Mouse (Mus musculus): ENCODE measurements at regions not wholly inside any gene's neighbourhood (a gene's known extent, or its start where the extent isn't known, plus 50 kb on each side); places are given as distances from the start of the nearest gene placed in this dataset.
A peak's percentile ranks its signal among the peaks of the same experiment; 100 is the strongest.
"Not testable (repeated sequence)": the region's sequence is repeated elsewhere in the genome, so short reads cannot be mapped to it uniquely, and the experiment has no call there.

DNA sequence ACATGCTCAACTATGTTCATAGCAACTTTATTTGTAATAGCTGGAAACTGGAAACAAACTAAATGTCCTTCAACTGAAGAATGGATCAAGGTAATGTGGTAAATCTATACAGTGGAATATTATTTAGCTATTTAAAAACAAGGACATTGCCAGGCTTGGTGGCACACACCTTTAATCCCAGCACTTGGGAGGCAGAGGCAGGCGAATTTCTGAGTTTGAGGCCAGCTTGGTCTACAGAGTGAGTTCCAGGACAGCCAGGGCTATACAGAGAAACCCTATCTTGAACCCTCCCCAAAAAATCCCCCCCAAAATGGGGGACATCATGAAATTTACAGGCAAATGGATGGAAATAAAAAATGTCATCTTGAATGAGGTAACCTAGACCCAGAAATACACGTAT is 213.6 kb downstream of the Gm31371 start:
- H3K4me2 ChIP-seq (ENCODE audit: low read length); H3K4me1 ChIP-seq (replicated peaks; ENCODE audit: insufficient read depth, low read length); H3K9me3 ChIP-seq (replicated peaks; ENCODE audit: low read length); ATAC-seq (replicated peaks; ENCODE audit: low FRiP score, low read depth); H3K36me3 ChIP-seq (ENCODE audit: insufficient read depth, low read length); H3K4me3 ChIP-seq (replicated peaks; ENCODE audit: low read depth, low read length); DNase-seq (ENCODE audit: low spot score); H3K9ac ChIP-seq (ENCODE audit: low read depth, low read length); H3K27me3 ChIP-seq (ENCODE audit: insufficient read depth, low read length); H3K27ac ChIP-seq: not testable (repeated sequence)
- 69% methylated on average over 2 of the region's 2 CpGs for WGBS

DNA sequence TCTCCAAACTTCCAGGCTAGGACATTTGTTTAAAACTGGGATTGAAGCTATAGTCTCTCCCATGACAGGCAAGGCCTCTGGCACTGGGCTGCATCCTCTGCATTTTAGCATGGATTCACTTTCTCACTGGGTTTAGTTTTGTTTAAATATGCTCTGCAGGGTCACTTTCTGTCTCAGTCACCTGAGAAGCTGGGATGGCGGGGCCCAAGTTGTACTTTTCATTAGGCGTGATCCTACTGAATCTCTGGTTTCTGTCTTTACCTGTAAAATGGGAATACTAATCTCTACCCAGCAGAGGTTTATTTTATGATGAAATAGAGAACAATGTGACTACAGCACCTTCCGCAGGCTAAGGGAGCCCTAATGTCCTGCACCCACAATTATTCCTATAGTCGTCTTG is 216.4 kb downstream of the Gm31371 start:
- not testable (repeated sequence) for H3K27me3 ChIP-seq (ENCODE audit: insufficient read depth, low read length); H3K36me3 ChIP-seq (ENCODE audit: insufficient read depth, low read length); ATAC-seq (replicated peaks; ENCODE audit: low FRiP score, low read depth); H3K4me3 ChIP-seq (replicated peaks; ENCODE audit: low read depth, low read length); H3K9me3 ChIP-seq (replicated peaks; ENCODE audit: low read length); H3K4me2 ChIP-seq (ENCODE audit: low read length); H3K27ac ChIP-seq; H3K9ac ChIP-seq (ENCODE audit: low read depth, low read length); DNase-seq (ENCODE audit: low spot score); H3K4me1 ChIP-seq (replicated peaks; ENCODE audit: insufficient read depth, low read length)
- 73% methylated on average over 4 of the region's 4 CpGs for WGBS

DNA sequence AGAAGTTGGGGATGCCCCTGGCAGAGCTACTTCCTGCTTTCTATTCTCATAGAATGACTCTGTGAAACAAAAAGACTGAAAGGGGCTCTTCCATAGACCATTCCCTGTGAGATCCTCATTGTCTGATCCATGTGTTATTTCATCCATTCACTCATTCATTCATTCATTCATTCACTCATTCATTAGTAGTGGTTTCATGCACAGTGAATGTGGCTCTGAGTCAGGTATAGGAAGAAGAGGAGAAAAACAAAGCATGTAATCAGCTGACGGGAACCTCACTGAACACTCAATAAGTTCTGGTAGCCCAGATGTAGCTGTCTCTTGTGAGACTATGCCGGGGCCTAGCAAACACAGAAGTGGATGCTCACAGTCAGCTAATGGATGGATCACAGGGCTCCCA is 217.0 kb downstream of the Gm31371 start:
- H3K4me1 ChIP-seq (replicated peaks; ENCODE audit: insufficient read depth, low read length); DNase-seq (ENCODE audit: low spot score): not testable (repeated sequence)

DNA sequence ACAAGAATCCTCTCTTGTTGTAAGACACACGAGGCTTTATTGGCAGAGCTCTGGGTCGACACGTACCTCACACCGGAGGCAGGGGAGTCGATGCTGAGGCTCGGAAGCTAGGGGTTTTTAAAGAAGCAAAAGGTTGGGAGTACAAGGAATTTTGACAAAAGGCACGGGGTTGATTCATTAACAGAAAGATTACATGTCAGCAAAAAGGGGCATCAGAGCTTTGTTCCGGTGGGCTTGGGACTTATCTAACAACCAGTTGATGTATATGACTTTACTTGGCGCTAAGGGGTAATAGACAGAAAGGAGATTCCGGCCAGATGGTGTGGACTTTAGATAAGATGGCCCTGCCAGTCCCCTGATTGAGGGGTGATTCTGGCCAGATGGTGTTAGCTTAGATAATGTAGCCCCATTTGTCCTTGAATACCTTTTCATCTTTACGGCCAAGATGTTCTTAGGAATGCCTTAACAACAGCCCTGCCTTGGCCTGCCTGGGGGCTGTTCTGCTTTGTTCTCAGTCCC is 218.3 kb downstream of the Gm31371 start:
- not testable (repeated sequence) for H3K27ac ChIP-seq; H3K4me3 ChIP-seq (replicated peaks; ENCODE audit: low read depth, low read length); H3K9me3 ChIP-seq (replicated peaks; ENCODE audit: low read length); H3K9ac ChIP-seq (ENCODE audit: low read depth, low read length); DNase-seq (ENCODE audit: low spot score); H3K4me2 ChIP-seq (ENCODE audit: low read length); H3K27me3 ChIP-seq (ENCODE audit: insufficient read depth, low read length); H3K36me3 ChIP-seq (ENCODE audit: insufficient read depth, low read length); H3K4me1 ChIP-seq (replicated peaks; ENCODE audit: insufficient read depth, low read length); ATAC-seq (replicated peaks; ENCODE audit: low FRiP score, low read depth)
- WGBS, result 93% methylated on average over 8 of the region's 11 CpGs

More for the DNA sequence above, 217.0 kb downstream of the Gm31371 start:
- 92% methylated on average over 2 of the region's 2 CpGs for WGBS
- not testable (repeated sequence) for H3K4me3 ChIP-seq (replicated peaks; ENCODE audit: low read depth, low read length); ATAC-seq (replicated peaks; ENCODE audit: low FRiP score, low read depth); H3K4me2 ChIP-seq (ENCODE audit: low read length); H3K9ac ChIP-seq (ENCODE audit: low read depth, low read length); H3K9me3 ChIP-seq (replicated peaks; ENCODE audit: low read length); H3K27ac ChIP-seq; H3K36me3 ChIP-seq (ENCODE audit: insufficient read depth, low read length); H3K27me3 ChIP-seq (ENCODE audit: insufficient read depth, low read length)

GRCm38 (mm10) chr8:20122067-20122925 is 219.1 kb downstream of the Gm31371 start:
- peak overlapping the region; percentile 34 for H3K4me2 ChIP-seq (ENCODE audit: low read length)
- peak; percentile 72 for TF ChIP-seq CTCF (IDR thresholded peaks at IDR 0.05; ENCODE audit: low read depth)

DNA sequence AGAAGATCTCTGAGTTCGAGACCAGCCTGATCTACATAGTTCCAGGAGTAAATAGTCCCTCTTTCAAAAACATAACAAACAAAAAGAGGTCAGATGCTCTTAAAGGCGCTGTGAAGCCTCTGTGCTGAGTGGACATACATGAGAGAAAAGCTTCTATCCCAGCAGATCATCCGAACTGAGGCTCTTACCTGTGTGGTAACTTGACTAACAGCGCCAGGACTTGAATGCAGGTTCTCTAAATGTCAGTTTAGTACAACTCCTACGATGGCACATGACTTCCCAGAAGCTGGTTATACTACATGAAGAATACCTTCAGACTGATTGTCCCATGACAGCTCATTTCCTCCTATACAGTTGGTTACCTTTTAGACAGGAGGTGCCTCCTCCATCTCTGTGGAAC is 220.4 kb downstream of the Gm31371 start:
- H3K36me3 ChIP-seq (ENCODE audit: insufficient read depth, low read length); ATAC-seq (replicated peaks; ENCODE audit: low FRiP score, low read depth); DNase-seq (ENCODE audit: low spot score); H3K4me1 ChIP-seq (replicated peaks; ENCODE audit: insufficient read depth, low read length); H3K4me2 ChIP-seq (ENCODE audit: low read length); H3K9me3 ChIP-seq (replicated peaks; ENCODE audit: low read length); H3K4me3 ChIP-seq (replicated peaks; ENCODE audit: low read depth, low read length); H3K27ac ChIP-seq; H3K9ac ChIP-seq (ENCODE audit: low read depth, low read length); H3K27me3 ChIP-seq (ENCODE audit: insufficient read depth, low read length): not testable (repeated sequence)
- 92% methylated on average over 5 of the region's 5 CpGs for WGBS

More at GRCm38 (mm10) chr8:20122067-20122925, 219.1 kb downstream of the Gm31371 start:
- H3K9me3 ChIP-seq (replicated peaks; ENCODE audit: low read length); H3K4me1 ChIP-seq (replicated peaks; ENCODE audit: insufficient read depth, low read length); H3K27me3 ChIP-seq (ENCODE audit: insufficient read depth, low read length); H3K36me3 ChIP-seq (ENCODE audit: insufficient read depth, low read length): not testable (repeated sequence)
- H3K27ac ChIP-seq, result peak overlapping the region; percentile 72
- peak overlapping the region; percentile 75 for H3K9ac ChIP-seq (ENCODE audit: low read depth, low read length)
- peak; percentile 96 for DNase-seq (ENCODE audit: low spot score)
- ATAC-seq (replicated peaks; ENCODE audit: low FRiP score, low read depth), result peak; percentile 100
- 15% methylated on average over 60 of the region's 72 CpGs for WGBS
- H3K4me3 ChIP-seq (replicated peaks; ENCODE audit: low read depth, low read length), result peak overlapping the region; percentile 53

GRCm38 (mm10) chr8:20135626-20136025 is 227.4 kb downstream of the Gm15319 start:
- H3K9me3 ChIP-seq (replicated peaks; ENCODE audit: low read length); H3K36me3 ChIP-seq (ENCODE audit: insufficient read depth, low read length); H3K9ac ChIP-seq (ENCODE audit: low read depth, low read length); DNase-seq (ENCODE audit: low spot score); H3K27me3 ChIP-seq (ENCODE audit: insufficient read depth, low read length); H3K4me3 ChIP-seq (replicated peaks; ENCODE audit: low read depth, low read length); H3K27ac ChIP-seq; H3K4me2 ChIP-seq (ENCODE audit: low read length); H3K4me1 ChIP-seq (replicated peaks; ENCODE audit: insufficient read depth, low read length); ATAC-seq (replicated peaks; ENCODE audit: low FRiP score, low read depth): not testable (repeated sequence)
- WGBS, result no CpG with 5 or more reads among the region's 1 CpGs

DNA sequence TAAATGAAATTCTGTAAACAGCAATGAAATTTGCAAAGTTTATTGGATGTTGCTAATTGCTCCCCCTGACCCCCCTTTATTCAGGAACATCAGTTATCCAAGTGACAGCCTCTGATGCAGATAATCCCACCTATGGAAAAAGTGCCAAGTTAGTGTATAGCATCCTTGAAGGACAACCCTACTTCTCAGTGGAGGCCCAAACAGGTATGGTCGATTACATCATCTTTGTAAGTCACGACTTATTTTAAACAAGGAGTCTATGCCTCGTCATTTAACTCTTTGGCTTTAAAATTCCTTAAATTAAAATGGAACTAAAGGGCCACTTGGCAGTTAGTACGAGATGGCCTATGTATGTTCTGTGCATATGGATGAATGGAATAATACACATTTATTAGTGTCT is 217.6 kb downstream of the Gm15319 start:
- ATAC-seq (replicated peaks; ENCODE audit: low FRiP score, low read depth); H3K4me3 ChIP-seq (replicated peaks; ENCODE audit: low read depth, low read length); H3K9ac ChIP-seq (ENCODE audit: low read depth, low read length); H3K36me3 ChIP-seq (ENCODE audit: insufficient read depth, low read length); H3K9me3 ChIP-seq (replicated peaks; ENCODE audit: low read length); DNase-seq (ENCODE audit: low spot score); H3K27ac ChIP-seq; H3K4me2 ChIP-seq (ENCODE audit: low read length); H3K27me3 ChIP-seq (ENCODE audit: insufficient read depth, low read length); H3K4me1 ChIP-seq (replicated peaks; ENCODE audit: insufficient read depth, low read length): not testable (repeated sequence)
- 85% methylated on average over 4 of the region's 4 CpGs for WGBS

- WGBS, result 88% methylated on average over 6 of the region's 11 CpGs
Measured at GRCm38 (mm10) chr8:20151317-20152047, 211.5 kb downstream of the Gm15319 start.

More at GRCm38 (mm10) chr8:20151317-20152047, 211.5 kb downstream of the Gm15319 start:
- not testable (repeated sequence) for H3K4me1 ChIP-seq (replicated peaks; ENCODE audit: insufficient read depth, low read length); H3K27me3 ChIP-seq (ENCODE audit: insufficient read depth, low read length); H3K36me3 ChIP-seq (ENCODE audit: insufficient read depth, low read length); H3K9me3 ChIP-seq (replicated peaks; ENCODE audit: low read length); DNase-seq (ENCODE audit: low spot score); H3K4me2 ChIP-seq (ENCODE audit: low read length); ATAC-seq (replicated peaks; ENCODE audit: low FRiP score, low read depth); H3K27ac ChIP-seq; H3K4me3 ChIP-seq (replicated peaks; ENCODE audit: low read depth, low read length); H3K9ac ChIP-seq (ENCODE audit: low read depth, low read length)
